Mouse (Mus musculus): ENCODE measurements around the gene Hormad1. TPM values are rescaled to one million over a fixed set of nuclear protein-coding genes. Genes with fewer than 3 reads are reported as not detected.

The Hormad1 gene
- total RNA-seq, 2 experiments from 2014 or later, result not detected

- DNase-seq (ENCODE audit: low spot score), result no peak
These were observed 73.4 kb downstream of the Hormad1 start for GRCm38 (mm10) chr3:95632648-95633588.

- DNase-seq (ENCODE audit: low spot score), result no peak
These were observed 76.2 kb downstream of the Hormad1 start for GRCm38 (mm10) chr3:95635636-95636035.

GRCm38 (mm10) chr3:95636072-95636471 is 76.6 kb downstream of the Hormad1 start:
- DNase-seq (ENCODE audit: low spot score), result no peak

Other genes with a start within 250 kb of the Hormad1 start
- 10 to 100 TPM; 14.7 to 22.1 TPM for gene Cers2, start 244.9 kb upstream of the Hormad1 start, total RNA-seq (2021)
- gene Setdb1, start 202.5 kb upstream of the Hormad1 start, total RNA-seq (2021), result 10 to 100 TPM in 1 of 2 experiments, 1 to 10 TPM in 1; 8.9 to 10.8 TPM
- gene 4930558C23Rik, start 156.8 kb upstream of the Hormad1 start, total RNA-seq (2021), result under 1 TPM; 0.32 to 0.33 TPM
- gene Arnt, start 125.3 kb upstream of the Hormad1 start, total RNA-seq (2021), result 10 to 100 TPM; 41.3 to 46.5 TPM
- gene Ctsk, start 60.4 kb upstream of the Hormad1 start, total RNA-seq (2021), result 1 to 10 TPM; 3.2 to 4.6 TPM
- 1 to 10 TPM; 2.2 to 4.0 TPM for gene Ctss, start 32.9 kb upstream of the Hormad1 start, total RNA-seq (2021)
- gene Golph3l, start 29.3 kb downstream of the Hormad1 start, total RNA-seq (2021), result 10 to 100 TPM; 10.3 to 11.1 TPM
- 100 to 1,000 TPM in 1 of 2 experiments, 10 to 100 TPM in 1; 95.9 to 106 TPM for gene Ensa, start 65.3 kb downstream of the Hormad1 start, total RNA-seq (2021)
- 10 to 100 TPM; 96.0 to 99.4 TPM for gene Mcl1, start 99.1 kb downstream of the Hormad1 start, total RNA-seq (2021)
- 10 to 100 TPM; 25.9 to 30.8 TPM for gene Adamtsl4, start 128.2 kb downstream of the Hormad1 start, total RNA-seq (2021)
- gene Ecm1, start 179.9 kb downstream of the Hormad1 start, total RNA-seq (2021), result 10 to 100 TPM; 15.5 to 30.3 TPM
- gene Tars2, start 200.5 kb downstream of the Hormad1 start, total RNA-seq (2021), result 10 to 100 TPM; 25.7 to 26.7 TPM